Mouse (Mus musculus) stomach, embryonic 15.5 days (tissue): ENCODE measurements at regions not wholly inside any gene's neighbourhood (a gene's known extent, or its start where the extent isn't known, plus 50 kb on each side); places are given as distances from the start of the nearest gene placed in this dataset.

ENCODE experiments used
- ATAC-seq: fragments of 200-750 bp; cut with Nextera tagmentation; 2 replicates; pipeline ENCODE4 v1.8.0; 2017; ENCODE audit warnings: low read depth, moderate number of reproducible peaks, moderate TSS enrichment; ENCODE audit not compliant: insufficient read depth, low FRiP score
- H3K27ac ChIP-seq: fragments of 300-500 bp; sonication (generic); 2 replicates; pipeline ENCODE4 v1.5.1; 2015; ENCODE audit warnings: mild to moderate bottlenecking, inconsistent platforms
- H3K27me3 ChIP-seq: fragments of 300-500 bp; sonication (generic); replicated peaks from 2 replicates; pipeline ENCODE4 v1.6.1; 2015; ENCODE audit warnings: inconsistent platforms
- H3K36me3 ChIP-seq: fragments of 300-500 bp; sonication (generic); 2 replicates; pipeline ENCODE4 v1.6.1; 2015; ENCODE audit warnings: inconsistent platforms
- H3K4me1 ChIP-seq: fragments of 300-500 bp; sonication (generic); 2 replicates; pipeline ENCODE4 v1.6.1; 2015; ENCODE audit warnings: inconsistent platforms
- H3K4me2 ChIP-seq: fragments of 300-500 bp; sonication (generic); 2 replicates; pipeline ENCODE4 v1.6.1; 2015; ENCODE audit warnings: mild to moderate bottlenecking, inconsistent platforms
- H3K4me3 ChIP-seq: fragments of 300-500 bp; sonication (generic); replicated peaks from 2 replicates; pipeline ENCODE4 v1.5.1; 2015; ENCODE audit warnings: inconsistent platforms
- H3K9ac ChIP-seq: fragments of 300-500 bp; sonication (generic); 2 replicates; pipeline ENCODE4 v1.6.1; 2015; ENCODE audit warnings: inconsistent platforms
- H3K9me3 ChIP-seq: fragments of 300-500 bp; sonication (generic); 2 replicates; pipeline ENCODE4 v1.6.1; 2016; ENCODE audit warnings: inconsistent platforms
- WGBS: fragments of 180-500 bp; shearing (Covaris S2); methylation state at CpG from one replicate; pipeline ENCODE4 v1.1.7; 2015; 5-methylcytosine and 5-hydroxymethylcytosine counted together

GRCm38 (mm10) chr10:118081636-118082166 is 59.9 kb upstream of the Mdm1 start:
- no peaks in the 10 kb centered on the region for H3K27me3 ChIP-seq
- H3K4me2 ChIP-seq, result no peak overlapping the region
- H3K9ac ChIP-seq, result no peak overlapping the region
- H3K36me3 ChIP-seq, result no peaks in the 10 kb centered on the region
- no peak overlapping the region for H3K4me3 ChIP-seq
- 88% methylated on average over 5 of the region's 5 CpGs for WGBS
- no peaks in the 10 kb centered on the region for H3K4me1 ChIP-seq
- ATAC-seq, result no peak
- no peak overlapping the region for H3K27ac ChIP-seq
- no peaks in the 10 kb centered on the region for H3K9me3 ChIP-seq

GRCm38 (mm10) chr10:118083035-118083720 is 58.4 kb upstream of the Mdm1 start:
- Histone ChIP-seq H3K4me2 (no peak overlapping the region), H3K36me3 (no peaks in the 10 kb centered on the region), H3K4me1 (no peaks in the 10 kb centered on the region), H3K4me3 (no peak overlapping the region), H3K9me3 (no peaks in the 10 kb centered on the region), H3K27ac (no peak overlapping the region), H3K9ac (no peak overlapping the region), H3K27me3 (no peaks in the 10 kb centered on the region)
- 87% methylated on average over 13 of the region's 13 CpGs for WGBS
- ATAC-seq, result no peak

DNA sequence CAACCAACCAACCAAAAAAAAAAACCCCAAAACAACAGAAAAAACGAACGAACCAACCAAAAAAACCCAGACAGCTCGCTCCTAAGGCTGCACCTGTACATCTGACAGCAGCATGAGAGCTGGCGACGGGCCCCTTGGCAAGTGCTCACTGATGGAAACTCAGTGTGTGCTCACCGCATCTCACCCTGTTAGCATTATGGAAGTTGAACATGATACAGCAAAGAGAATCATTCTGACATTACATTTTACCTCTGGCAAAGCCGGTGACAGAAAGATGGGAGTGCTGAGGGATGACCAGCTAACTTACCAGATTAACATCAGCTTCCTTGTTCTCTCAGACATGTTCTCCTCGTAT is 57.9 kb upstream of the Mdm1 start:
- Histone ChIP-seq H3K4me3 (no peak overlapping the region), H3K9ac (no peak overlapping the region), H3K27me3 (no peaks in the 10 kb centered on the region), H3K9me3 (no peaks in the 10 kb centered on the region), H3K4me2 (no peak overlapping the region), H3K4me1 (no peaks in the 10 kb centered on the region), H3K36me3 (no peaks in the 10 kb centered on the region), H3K27ac (no peak overlapping the region)
- WGBS, result 87% methylated on average over 8 of the region's 8 CpGs
- no peak for ATAC-seq

DNA sequence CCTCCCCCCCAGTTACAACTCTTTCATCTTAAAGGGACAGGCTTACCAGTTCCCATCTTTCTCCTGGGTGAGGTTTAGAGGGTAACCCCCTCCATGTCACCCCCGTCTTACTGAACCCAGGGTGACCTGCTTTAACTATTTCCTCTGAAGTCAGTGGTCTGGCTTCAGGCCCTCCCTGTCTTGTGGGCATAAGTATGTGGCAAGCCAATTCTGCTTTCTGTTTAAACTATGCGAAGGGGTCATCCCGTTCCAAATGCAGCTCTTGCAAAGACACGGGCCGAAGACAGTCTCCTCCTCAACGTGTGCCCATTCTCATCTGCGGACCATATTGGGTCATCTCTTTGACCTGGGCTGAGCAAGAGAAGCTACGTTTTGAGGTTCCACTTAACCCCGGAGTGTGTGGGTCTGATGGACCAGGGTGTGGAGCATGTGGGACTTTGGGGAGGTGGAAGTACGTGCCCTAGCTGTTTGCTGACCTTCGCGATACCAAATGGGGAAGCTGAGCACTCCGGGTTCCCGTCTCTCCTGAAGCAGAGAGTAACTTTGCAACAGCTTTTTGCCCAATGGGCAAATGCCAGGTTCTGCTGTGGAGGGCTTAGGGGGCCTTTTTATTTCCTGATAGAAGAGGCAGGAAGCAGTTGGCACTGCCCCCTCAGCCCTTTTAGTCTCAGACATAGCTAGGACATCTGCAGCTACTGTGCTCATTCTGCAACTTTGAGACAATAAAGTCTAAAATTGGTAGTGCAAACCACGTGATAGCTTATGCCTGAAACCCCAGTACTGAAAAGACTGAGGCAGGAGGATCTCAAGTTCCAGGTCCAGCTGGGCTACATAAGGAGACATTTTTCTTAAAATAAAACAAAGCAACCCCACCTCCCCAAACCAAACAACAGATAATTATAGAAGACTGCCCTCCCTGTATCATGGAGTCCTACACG is 56.3 kb upstream of the Mdm1 start:
- 83% methylated on average over 16 of the region's 16 CpGs for WGBS
- Histone ChIP-seq H3K4me3 (no peak overlapping the region), H3K4me2 (no peak overlapping the region), H3K4me1 (no peaks in the 10 kb centered on the region), H3K9ac (no peak overlapping the region), H3K27me3 (no peaks in the 10 kb centered on the region), H3K36me3 (no peaks in the 10 kb centered on the region), H3K9me3 (no peaks in the 10 kb centered on the region), H3K27ac (no peak overlapping the region)
- ATAC-seq, result no peak

GRCm38 (mm10) chr10:118087570-118088340 is 53.9 kb upstream of the Mdm1 start:
- no peak overlapping the region for H3K9ac ChIP-seq
- H3K9me3 ChIP-seq, result no peaks in the 10 kb centered on the region
- no peak overlapping the region for H3K27ac ChIP-seq
- no peaks in the 10 kb centered on the region for H3K4me1 ChIP-seq
- no peaks in the 10 kb centered on the region for H3K27me3 ChIP-seq
- 26% methylated on average over 12 of the region's 12 CpGs for WGBS
- no peak for ATAC-seq
- 0 out of 2 replicates have a peak overlapping the region, but pooled peaks have one; percentile 9 for H3K4me2 ChIP-seq
- no peaks in the 10 kb centered on the region for H3K36me3 ChIP-seq
- no peak overlapping the region for H3K4me3 ChIP-seq

DNA sequence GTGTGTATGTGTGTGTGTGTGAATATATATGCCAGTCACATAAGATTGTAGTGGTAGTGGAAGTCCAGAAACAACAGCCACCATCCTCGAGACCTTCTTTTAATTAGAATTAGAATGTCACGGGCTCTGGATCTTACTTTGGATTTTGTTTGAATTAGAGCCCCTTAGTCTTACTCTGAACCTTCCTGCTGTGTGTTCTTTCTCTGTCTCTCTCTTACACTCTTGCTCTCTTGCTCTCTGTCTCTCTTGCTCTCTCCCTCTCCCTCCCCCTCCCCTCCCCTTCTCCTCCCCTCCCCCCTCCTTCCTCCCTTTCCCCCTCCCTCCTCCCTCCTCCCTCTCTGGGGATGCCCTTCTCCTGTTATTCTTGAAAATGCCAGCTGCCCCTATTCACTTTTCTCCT is 53.1 kb upstream of the Mdm1 start:
- Histone ChIP-seq H3K9me3 (no peaks in the 10 kb centered on the region), H3K4me2 (no peak overlapping the region), H3K4me3 (no peak overlapping the region), H3K36me3 (no peaks in the 10 kb centered on the region), H3K4me1 (no peaks in the 10 kb centered on the region), H3K9ac (no peak overlapping the region), H3K27me3 (no peaks in the 10 kb centered on the region), H3K27ac (no peak overlapping the region)
- ATAC-seq, result no peak
- WGBS, result 52% methylated on average over 2 of the region's 2 CpGs

DNA sequence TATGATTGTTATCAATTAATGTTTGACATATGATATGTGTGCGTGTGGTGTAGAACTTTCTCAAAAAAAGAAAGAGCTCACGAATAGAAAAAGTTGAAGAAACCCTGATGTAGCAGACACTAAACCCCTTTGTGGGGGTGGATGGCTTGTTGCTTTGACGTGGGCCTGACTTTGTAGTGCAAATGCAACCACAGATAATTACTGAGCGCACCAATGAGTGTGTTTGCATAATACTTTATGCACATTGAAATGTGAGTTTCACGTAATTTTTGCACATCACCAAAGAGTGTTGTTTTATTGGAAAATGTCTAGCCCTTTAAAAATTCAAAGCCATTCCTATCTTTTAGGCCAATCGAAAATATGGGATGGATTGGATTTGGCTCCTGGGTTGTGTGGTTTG is 51.7 kb upstream of the Mdm1 start:
- H3K4me2 ChIP-seq, result no peak overlapping the region
- H3K27me3 ChIP-seq, result no peaks in the 10 kb centered on the region
- no peak overlapping the region for H3K9ac ChIP-seq
- 85% methylated on average over 6 of the region's 6 CpGs for WGBS
- no peak overlapping the region for H3K4me3 ChIP-seq
- no peaks in the 10 kb centered on the region for H3K9me3 ChIP-seq
- no peak for ATAC-seq
- H3K4me1 ChIP-seq, result no peaks in the 10 kb centered on the region
- no peaks in the 10 kb centered on the region for H3K36me3 ChIP-seq
- H3K27ac ChIP-seq, result no peak overlapping the region

GRCm38 (mm10) chr10:118091476-118091875 is 50.1 kb upstream of the Mdm1 start:
- Histone ChIP-seq H3K4me1 (no peaks in the 10 kb centered on the region), H3K9ac (no peak overlapping the region), H3K4me2 (no peak overlapping the region), H3K27me3 (no peaks in the 10 kb centered on the region), H3K27ac (no peak overlapping the region), H3K9me3 (no peaks in the 10 kb centered on the region), H3K4me3 (no peak overlapping the region), H3K36me3 (no peaks in the 10 kb centered on the region)
- 90% methylated on average over 12 of the region's 12 CpGs for WGBS
- no peak for ATAC-seq
